Mouse (Mus musculus) telencephalon, adult 2 months (tissue): ENCODE measurements around the gene Srgap2.
"Not testable (repeated sequence)": the region's sequence is repeated elsewhere in the genome, so short reads cannot be mapped to it uniquely, and the experiment has no call there.

Experiments
- DNase-seq: peaks from one replicate; pipeline ENCODE4 v3.0.0-alpha.2; 2011; ENCODE audit warnings: low read depth, low spot score

Srgap2 gene

DNA sequence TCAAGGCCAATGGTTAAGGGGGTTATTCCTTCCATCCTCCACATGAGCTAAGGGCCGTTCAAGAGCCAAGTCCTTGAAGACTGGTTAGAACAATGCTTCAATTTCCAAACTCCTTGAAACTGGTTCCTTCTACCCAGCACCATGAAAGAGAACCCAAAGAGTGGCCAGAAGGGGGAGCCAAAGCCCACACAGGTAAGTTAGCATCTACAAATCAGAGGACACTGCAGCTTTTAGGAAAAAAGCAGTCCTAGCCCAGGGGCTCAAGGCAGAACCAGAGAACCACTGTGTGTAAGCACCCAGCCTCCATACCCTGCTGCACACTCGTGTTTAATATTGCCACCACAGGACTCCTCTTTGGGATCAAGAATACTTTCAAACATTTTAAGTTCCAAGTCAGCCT is 236.5 kb downstream of the Srgap2 start:
- peak; percentile 41 for DNase-seq

DNA sequence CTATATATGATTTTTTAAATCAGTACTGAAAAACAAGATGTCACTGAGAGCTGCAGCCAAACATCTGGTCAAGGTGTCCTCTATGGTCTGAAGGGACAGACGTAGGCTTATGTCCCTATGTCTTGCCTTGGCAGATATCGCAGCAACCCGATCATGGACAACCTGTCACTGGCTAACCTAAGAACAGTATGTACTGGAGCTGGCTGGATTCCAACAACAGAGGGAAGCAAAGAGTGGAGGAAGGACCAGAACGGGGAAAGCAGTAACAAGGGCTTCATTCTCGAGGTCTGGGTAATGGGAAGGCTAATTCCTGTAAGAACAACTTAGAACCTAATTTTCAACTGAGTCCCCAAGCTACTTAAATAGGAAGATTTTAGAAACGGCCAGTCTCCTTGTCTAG is 238.2 kb downstream of the Srgap2 start:
- DNase-seq, result no peak

DNA sequence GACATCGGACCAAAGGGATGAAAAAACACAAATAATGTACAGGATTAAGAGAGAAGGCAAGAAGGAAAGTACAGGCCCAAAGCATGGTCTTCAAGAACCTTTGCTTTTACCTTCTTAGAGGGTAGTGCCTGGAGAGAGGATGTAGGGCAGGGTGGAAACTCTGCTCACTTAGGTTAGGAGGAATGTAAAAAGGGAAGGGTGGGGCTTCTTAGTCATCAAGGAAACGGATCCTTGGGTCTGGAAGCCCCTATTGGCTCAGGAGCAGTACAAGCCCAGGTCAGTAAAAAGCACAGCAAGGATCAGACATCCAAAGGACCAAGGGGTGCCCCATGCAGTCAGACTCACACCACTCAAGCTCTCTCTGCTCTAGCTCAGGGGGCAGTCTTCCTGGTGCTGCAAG is 239.9 kb downstream of the Srgap2 start:
- DNase-seq, result no peak

DNA sequence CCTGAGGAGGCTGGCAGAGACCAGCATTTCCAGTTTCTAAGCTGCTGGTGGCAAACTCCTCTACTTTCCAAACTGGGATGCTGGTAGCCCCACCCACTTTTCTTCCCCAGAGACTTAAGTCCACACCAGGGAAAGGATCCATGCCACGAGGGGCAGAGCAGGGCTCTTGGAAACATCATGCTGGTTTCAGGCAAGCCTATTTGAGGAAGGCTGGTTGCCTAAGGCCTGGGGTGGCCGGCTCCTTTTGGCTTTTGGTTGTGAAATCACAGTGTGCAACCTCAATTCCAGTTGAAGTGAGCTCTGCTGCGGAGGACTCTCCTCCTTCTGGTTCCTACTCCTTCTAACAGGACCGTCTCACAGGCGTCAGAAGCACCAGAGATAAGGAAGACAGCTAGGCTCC is 240.3 kb downstream of the Srgap2 start:
- DNase-seq, result no peak

DNA sequence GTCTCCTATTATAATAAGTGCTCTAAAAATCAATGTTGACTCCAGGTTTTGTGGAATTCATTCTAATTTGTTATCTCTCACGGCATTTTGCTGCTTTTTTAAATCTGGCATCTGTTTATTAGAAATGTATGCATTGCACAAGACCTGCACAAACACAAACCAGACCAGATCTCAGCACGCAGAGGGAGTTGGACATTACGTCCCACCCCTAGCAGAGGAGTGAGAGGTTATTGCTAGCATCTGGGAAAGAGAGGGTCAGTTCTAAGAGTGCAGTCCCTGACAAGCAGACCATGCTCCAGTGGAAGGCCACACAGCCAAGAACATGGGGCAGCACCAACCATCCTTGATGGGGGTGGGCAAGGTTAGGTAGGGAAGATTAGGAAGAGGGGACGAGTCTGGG is 242.5 kb downstream of the Srgap2 start:
- no peak for DNase-seq

DNA sequence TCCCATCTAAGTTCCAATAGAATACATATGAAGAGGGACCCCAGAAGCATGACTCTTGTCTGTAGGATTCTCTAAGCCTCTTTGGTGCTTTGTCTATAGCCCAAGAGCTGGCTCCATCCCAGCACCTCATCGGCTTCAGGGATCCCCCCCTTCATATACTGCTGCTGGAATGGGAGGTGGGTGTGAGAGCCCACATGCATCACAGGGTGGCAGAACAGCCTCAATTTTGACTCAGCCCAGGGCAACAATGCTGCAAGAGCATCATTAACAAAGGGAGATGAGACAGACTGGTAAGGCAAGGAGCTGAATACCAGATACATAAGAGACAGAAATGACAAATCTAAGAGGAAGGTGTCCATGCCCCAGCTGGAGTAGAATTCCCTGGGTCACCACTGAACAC is 243.0 kb downstream of the Srgap2 start:
- no peak for DNase-seq

DNA sequence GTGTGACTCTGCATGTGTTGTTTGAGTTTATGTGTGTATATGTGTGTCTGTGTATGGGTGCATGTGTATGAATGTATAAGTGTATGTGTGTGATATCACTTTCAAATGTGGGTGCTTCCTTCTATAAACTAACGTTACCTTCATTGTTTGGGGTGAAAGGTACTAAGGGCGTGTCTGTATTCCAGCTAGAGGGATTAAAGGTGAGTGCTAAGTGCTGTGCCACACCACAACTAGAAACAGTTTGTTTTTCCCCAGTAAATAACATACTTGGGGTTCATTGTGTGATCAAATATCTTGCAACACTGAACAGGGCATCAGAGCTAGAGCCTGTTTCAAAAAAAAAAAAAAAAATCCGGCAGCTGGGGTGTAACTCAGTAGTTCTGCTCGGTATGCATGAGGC is 245.4 kb downstream of the Srgap2 start:
- no peak for DNase-seq

DNA sequence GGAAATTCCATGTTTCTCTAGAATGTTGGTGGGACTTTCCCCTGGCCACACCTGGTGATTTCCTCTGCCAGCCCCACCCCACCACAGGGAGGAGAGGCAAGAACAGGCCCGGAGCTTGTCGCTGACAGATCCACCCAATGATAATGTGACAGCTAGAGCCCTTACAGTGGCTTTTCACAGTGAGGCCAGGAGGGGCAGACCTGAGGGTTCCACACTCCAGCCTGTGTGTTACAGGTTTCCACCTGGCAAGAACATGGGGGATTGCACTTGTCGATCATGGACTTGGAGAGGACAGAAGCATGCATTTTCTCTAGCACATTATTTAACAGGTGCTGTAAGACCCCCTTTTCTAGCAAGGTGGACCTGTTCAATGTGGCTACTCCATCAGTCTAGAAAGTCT is 246.9 kb downstream of the Srgap2 start:
- DNase-seq, result no peak

DNA sequence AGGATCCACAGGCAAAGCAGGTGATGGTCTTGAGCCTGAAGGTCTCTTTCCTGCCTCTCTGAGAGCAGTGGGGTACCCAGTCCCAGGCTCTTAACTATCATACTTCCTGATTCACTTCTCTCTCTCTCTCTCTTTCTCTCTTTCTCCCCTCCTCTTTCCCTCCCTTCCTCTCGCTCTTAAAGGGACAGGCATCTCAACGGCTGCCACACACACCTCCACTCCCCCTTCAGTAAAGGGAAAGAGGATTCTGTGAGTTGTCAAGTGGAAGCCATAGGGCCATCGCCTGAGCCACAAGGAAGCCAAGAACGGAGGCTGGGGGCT is 247.7 kb downstream of the Srgap2 start, which contains the start of gene Ikbke:
Gene Ikbke, minus strand, starts transcription at position 151 of the 321 bp plus-strand sequence.
- DNase-seq, result no peak

DNA sequence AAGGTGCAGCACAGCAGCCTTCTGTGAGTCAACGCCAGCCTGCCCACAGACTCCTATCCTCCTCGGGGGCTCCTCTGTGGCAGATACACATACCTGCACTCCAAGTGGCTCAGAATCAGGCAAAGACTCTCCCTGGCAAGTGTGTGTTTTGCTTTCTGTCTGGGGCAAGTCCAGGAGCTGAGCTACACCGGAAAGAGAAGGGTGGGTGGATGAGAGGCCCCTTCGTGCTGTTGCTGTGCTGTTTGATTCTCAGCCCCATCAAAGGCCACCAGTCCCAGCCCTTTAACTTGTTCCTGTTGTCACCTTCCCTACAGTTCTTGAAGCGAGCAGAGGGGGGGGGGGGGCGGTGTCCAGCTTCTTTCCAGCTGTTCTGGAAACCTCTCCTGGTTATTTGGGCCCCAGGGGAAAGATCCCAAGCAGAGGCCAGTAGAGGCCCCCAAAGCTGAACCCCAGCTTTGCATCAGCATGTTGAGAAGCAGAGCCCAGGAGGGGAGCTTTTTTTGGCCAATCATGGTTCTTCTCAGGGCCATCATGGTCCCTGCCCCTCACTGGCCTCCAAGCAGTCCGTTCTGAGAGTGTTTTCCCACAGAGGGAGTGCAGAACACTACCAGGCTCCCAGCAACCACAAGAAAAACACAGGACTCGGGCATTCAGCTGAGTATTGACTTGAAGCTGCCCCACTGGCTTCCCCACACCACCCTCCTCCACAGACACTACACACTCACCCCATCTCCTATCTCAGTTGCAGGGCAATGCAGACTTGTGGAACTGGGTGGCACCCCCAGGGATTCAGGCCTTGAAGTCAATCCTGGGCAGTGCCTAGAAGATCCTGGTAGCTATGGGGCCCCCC is 248.3 kb downstream of the Srgap2 start:
- DNase-seq, result no peak

DNA sequence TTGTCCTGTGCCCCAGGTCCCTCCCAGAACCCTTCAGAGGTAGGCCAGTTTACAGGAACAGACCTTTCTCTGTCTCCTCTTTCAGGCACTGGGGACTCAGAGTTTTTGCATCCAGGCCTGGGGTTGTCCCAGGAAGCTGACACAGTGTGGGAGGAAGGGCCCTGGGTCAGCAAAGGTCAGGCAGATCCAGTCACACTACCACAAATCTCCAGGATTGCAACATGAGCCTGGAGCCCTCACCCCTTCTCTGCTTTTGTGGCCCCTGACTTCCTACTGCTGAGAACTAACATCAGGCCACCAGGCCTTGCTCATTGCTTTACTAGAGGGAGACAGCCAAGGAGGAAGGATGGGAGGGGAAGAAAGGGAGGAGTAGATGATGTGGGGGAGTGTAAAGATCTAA is 250.3 kb downstream of the Srgap2 start:
- no peak for DNase-seq

DNA sequence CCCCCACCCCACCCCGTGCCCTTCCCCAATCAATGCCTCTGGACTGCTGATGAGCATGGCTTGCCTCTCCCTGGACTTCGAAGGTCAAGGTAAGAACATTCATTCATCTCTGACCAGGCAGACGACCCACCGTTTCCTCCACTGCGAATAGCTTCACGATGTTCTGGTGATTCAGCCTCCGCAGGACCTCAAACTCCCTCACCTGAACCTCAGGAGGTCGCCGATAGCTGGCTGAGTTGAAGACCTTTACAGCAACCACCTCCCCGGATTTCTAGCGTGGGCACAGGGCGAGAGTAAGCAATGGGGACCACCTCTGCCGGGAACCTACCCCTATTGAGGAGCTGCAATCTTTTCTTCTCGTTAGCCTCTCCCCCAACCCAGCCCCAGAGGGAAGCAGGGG is 251.6 kb downstream of the Srgap2 start:
- DNase-seq, result no peak

DNA sequence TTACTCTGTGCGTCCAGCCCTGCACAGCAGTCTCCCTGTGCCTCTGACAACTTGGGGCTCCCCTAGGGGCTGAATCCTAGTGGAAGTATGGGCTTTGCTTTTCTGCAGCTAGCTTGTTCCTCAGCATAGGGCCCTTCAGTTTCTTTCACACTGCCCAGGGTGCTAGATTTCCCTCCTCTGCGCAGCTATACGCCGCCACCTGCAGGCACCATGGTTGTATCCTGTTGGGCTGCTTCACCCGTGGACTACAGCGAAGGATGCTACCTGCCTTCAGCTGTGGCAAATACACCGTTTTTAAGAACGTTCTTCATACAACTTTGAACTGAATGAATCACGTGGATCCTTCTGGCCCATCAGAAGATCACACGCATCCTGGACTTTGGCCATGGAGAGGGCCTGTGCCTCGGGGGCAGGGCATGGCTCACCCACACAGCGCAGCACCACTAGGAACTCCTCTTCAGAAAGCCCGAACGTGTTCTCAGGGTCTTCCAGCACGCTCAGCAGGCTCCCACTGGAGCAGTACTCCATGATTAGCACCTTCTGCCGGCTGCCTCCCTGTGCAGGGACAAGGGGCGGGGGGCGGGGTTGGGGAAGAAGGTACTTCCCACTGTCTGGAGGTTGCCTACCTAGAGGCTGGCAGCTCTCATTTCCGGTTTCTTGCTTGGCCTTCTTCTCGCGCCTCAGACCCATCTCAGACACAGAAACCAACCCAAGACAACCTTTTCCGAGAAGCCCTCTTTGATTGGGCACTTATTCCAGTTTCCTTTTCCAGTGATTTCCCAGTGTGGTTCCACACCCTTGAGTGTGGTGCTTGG is 252.2 kb downstream of the Srgap2 start:
- no peak for DNase-seq

DNA sequence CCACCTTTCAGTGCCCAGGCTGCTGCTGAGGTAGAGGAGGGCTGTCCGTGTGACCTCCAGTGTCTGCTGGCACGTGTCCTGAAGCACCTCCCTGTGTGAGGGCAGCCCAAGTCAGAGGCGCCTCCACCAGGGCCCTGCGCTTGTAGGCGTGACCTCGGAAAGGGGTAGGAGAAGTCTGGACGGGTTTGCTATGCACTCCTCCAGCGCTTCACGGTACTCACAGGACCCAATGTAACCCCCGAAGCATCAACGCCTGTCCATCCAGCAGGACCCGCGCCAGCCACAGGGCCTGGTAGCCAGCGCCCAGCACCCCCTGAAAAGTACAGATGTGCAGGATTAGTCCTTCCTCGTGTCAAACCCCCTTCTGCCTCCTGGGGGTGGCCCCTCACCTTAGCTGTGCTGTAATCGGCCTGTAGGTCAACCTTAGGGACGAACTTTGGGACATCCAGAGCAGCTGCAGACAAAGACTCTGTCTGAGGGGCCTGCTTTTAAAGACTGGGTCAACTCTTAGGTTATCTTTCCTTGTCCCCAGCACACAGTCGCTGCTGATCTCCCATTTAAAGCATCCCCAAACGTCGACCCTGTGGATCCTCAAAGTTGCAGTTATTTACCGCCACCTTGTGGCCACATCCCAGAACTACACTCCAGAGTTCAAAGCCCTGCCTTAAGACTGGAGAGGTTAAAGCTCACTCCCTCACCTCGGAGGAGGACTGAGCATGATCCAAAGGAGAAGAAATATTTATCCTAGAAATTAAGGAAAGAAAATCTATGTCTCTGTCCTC is 257.2 kb downstream of the Srgap2 start:
- DNase-seq, result peak; percentile 36

DNA sequence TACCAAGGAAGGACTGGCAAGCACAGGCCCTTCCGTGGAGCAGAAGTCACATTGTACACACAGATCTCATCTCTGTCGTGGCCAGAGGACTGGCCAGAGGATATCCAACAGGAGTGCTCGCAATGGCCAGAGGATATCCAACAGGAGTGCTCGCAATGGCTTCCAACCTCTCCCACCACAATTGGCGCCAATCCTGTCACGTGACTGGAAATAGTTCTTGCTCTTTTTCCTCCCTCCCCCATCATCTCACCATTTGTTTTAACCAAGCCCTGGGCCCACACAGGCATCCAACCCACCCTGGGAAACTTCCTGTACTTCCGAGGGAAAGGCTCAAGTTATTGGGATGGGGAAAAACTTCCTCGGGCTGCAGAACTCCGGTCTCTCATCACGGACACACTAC is 258.4 kb downstream of the Srgap2 start:
- DNase-seq, result no peak

DNA sequence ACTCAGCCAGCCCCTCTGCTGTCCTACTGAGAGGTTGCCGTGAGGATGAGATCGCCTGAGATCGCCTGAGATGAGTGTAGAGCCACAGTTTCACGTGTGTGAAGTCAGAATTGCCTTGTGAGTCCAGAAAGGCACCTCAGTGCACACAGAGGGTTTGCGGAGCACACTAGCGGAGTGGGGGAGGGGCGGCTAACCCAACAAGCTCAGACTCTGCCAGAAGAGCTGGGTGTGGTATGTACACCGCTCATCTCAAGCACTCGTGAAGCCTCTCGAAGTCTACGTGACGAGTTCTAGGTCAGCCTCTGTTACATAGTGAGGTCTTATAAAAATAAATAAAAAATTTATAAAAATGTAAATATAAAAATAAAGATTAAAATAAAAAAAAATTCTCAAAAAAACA is 263.2 kb downstream of the Srgap2 start:
- DNase-seq, result no peak

DNA sequence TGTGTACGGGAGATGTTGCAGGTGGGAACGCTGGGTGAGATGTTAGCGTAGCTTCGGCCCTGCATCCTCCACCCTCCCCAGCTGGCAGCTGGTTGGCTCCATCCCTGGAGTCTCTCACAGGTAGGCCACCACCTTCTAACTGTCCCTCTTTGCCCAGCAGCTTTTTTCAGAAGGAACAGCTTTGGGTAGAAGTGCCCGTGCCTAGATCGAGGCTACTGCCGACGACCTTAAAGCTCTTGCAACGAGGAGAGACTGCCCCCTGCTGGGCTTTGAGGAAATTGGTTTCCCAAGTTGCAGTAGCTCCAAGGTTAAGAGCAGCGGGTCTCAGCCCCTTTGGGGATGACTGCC is 266.9 kb downstream of the Srgap2 start:
- peak; percentile 43 for DNase-seq

DNA sequence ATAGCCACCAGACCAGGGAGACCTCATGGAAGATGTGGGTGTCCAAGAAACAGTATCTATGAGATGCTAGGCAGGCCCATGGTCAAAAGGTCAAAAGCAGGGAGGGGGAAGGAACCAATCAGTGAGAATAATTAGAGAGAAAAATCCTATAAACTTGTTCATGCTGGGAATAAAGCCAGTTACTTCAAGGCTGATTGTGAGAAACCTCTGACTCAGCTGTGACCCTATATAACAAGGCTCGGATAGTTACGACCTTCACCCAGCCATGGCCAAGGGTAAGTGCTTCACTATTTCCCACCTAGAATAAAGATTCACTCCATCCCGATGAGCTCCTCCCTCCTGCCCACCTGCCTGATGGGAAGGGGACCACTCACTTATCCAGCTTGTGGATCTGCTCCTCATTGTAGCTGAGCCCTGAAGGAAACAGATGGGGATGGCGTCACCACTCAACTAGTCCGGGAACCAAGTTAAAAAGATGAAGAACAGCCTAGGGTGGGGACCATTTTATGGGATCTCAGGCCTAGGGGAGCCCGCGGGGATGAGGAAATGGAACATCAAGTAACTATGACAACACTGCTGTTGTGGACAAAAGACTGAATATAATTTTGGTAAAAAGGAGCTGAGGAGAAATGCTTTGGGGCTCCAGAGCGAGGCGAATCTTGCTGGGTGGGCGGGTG is 267.4 kb downstream of the Srgap2 start:
- DNase-seq, result no peak

DNA sequence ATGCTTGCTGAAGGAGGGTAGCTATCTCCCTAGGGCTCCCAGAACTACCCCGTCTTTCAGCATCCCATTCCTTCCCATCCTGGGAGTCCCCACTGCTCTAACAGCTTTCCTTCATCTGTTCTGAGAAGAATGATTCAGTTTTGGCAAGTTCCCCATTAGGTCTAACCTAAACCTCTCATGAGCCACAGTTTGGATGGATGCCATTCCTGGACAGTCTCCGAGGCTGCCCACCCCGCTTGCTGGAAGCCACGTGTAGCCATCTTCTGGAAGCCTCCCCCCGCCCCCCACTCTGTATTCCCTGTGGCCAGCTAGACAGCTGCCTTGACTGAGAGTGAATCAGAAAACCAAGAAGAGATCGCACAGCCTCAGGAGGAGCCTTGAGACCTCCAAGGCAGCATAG is 269.9 kb downstream of the Srgap2 start:
- DNase-seq, result no peak

DNA sequence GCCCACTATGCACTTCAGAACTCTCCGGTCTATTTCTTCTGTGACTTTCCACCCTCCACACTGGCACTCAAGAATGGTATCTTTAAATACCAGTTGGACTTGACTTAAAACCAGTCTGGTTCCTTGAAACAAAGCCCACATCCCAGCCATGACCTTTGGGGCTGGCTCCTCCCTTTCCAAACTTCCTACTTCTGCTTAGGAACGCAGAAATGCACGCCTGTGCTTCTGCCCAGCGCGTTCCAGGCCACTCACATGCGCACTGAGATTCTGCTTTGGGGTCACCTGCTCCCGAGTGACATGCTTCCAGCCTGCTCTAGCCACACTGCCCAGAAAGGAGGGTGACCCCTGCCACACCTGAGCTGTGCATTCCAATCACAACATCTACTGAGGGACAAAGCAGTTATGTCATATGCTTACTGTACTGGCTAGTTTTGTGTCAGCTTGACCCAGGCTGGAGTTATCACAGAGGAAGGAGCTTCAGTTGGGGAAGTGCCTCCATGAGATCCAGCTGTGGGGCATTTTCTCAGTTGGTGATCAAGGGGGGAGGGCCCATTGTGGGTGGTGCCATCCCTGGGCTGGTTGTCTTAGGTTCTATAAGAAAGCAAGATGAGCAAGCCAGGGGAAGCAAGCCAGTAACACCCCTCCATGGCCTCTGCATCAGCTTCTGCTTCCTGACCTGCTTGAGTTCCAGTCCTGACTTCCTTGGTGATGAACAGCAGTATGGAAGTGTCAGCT is 274.5 kb downstream of the Srgap2 start:
- DNase-seq, result not testable (repeated sequence)
